Mouse (Mus musculus) left cerebral cortex, postnatal 36 days (tissue): ENCODE results near the gene Mal. TPM values are rescaled to one million over a fixed set of nuclear protein-coding genes. Genes with fewer than 3 reads are reported as not detected.

Source experiments
- total RNA-seq, 2 experiments: library from RNA; stranded (reverse); gene quantifications; 2 replicates each; pipeline ENCODE4 v1.2.3; 2021

Mal gene
- total RNA-seq, 2 experiments from 2014 or later = 106 to 160 TPM

Other genes with a start within 250 kb of the Mal start
- gene Gpat2, start 231.5 kb downstream of the Mal start, total RNA-seq = under 1 TPM in 1 of 2 experiments, not detected in 1; 0.63 TPM
- 10 to 100 TPM; 21.2 to 21.9 TPM for gene Fahd2a, start 212.1 kb downstream of the Mal start, total RNA-seq
- 100 to 1,000 TPM; 130 to 133 TPM for gene Kcnip3, start 134.6 kb downstream of the Mal start, total RNA-seq
- gene Prom2, start 115.2 kb downstream of the Mal start, total RNA-seq = under 1 TPM; 0.11 to 0.17 TPM
- 1 to 10 TPM; 7.6 to 8.6 TPM for gene Zfp661, start 69.6 kb downstream of the Mal start, total RNA-seq
- 100 to 1,000 TPM in 1 of 2 experiments, 10 to 100 TPM in 1; 80.0 to 102 TPM for gene Mrps5, start 69.5 kb downstream of the Mal start, total RNA-seq
- under 1 TPM; 0.66 to 0.67 TPM for gene Mall, start 73.2 kb upstream of the Mal start, total RNA-seq
- gene Nphp1, start 132.2 kb upstream of the Mal start, total RNA-seq = 10 to 100 TPM; 16.9 to 19.7 TPM
- gene Mtln, start 135.8 kb upstream of the Mal start, total RNA-seq = 10 to 100 TPM; 43.6 to 50.5 TPM
- gene Bub1, start 175.2 kb upstream of the Mal start, total RNA-seq = under 1 TPM in 1 of 2 experiments, not detected in 1; 0.25 TPM
- gene Acoxl, start 182.2 kb upstream of the Mal start, total RNA-seq = not detected